Mouse (Mus musculus): ENCODE data around the gene Pde4d. TPM values are rescaled to one million over a fixed set of nuclear protein-coding genes. Genes with fewer than 3 reads are reported as not detected.

Gene Pde4d
- total RNA-seq, 2 experiments from 2014 or later: 103 to 116 TPM

- intact Hi-C loops (cut with DNase I): loop anchor here (5.0 kb wide), 1 partner anchor 73 kb away; no protein-coding TSS in a partner anchor
- DNase-seq (ENCODE audit: low spot score in 2 of 2): no peak
Measured at GRCm38 (mm10) chr13:109190652-109191051, 740.9 kb downstream of the Pde4d start.

- DNase-seq (ENCODE audit: low spot score in 2 of 2): no peak
- intact Hi-C loops (cut with DNase I): loop anchor here (5.0 kb wide), 1 partner anchor 74 kb away; no protein-coding TSS in a partner anchor
Measured at GRCm38 (mm10) chr13:109191176-109191575, 741.4 kb downstream of the Pde4d start.

DNA sequence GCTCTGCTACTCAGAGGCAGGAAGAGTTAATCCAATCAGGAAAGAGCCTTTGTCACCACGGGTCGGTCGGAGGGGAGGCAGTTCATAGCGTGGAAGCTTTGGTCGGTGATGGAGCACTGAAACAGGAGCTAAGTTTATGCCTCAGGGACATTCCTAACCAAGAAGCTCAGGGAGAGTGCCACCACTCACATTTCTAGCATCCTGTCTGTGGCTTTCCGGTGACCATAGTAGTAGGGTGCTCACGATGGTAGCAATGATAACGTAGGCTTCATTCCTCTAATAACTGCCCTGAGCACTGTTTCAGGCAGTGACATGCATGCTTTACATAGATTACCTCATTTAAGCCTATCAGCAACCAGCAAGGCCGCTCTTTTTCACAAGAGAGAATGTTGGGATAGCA lies 755.8 kb downstream of the Pde4d start:
- DNase-seq (ENCODE audit: low spot score in 2 of 2): no peak
- intact Hi-C loops (cut with DNase I): loop anchor here (10.0 kb wide), 1 partner anchor 391 kb away; no protein-coding TSS in a partner anchor

- intact Hi-C loops (cut with DNase I): loop anchor here (10.0 kb wide), 1 partner anchor 394 kb away; no protein-coding TSS in a partner anchor
Measured at GRCm38 (mm10) chr13:109208607-109209006, 758.9 kb downstream of the Pde4d start.

GRCm38 (mm10) chr13:109209413-109209812 lies 759.7 kb downstream of the Pde4d start:
- DNase-seq (ENCODE audit: low spot score in 2 of 2): no peak
- intact Hi-C loops (cut with DNase I): loop anchor here (10.0 kb wide), 1 partner anchor 395 kb away; no protein-coding TSS in a partner anchor

More at GRCm38 (mm10) chr13:109208607-109209006, 758.9 kb downstream of the Pde4d start:
- no peak for DNase-seq (ENCODE audit: low spot score in 2 of 2)

DNA sequence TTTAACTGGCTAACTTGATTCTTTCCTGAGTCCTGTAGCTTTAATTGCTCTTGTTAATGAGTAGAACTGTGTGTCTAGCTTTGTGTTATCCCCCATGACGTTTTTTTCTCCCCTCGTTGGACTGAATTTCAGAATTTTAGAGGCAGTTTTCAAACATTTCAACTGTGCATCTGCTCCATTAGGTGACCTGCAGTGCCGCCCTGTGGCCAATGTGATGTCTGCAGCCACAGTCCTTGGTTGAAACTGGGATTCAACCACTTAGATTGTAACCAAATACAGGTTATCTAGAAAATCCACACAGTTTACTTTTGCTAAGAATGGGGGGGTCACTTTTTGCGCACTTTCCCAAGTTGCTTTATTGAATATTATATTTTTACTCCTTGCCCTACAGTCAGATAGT lies 760.7 kb downstream of the Pde4d start:
- DNase-seq (ENCODE audit: low spot score in 2 of 2): peak; percentile 86 to 92
- intact Hi-C loops (cut with DNase I): loop anchor here (5.0 to 10.0 kb wide), 3 partner anchors 326 to 826 kb away; no protein-coding TSS in a partner anchor

GRCm38 (mm10) chr13:109211471-109211870 lies 761.7 kb downstream of the Pde4d start:
- intact Hi-C loops (cut with DNase I): loop anchor here (5.0 to 10.0 kb wide), 3 partner anchors 327 to 827 kb away; no protein-coding TSS in a partner anchor
- no peak for DNase-seq (ENCODE audit: low spot score in 2 of 2)

DNA sequence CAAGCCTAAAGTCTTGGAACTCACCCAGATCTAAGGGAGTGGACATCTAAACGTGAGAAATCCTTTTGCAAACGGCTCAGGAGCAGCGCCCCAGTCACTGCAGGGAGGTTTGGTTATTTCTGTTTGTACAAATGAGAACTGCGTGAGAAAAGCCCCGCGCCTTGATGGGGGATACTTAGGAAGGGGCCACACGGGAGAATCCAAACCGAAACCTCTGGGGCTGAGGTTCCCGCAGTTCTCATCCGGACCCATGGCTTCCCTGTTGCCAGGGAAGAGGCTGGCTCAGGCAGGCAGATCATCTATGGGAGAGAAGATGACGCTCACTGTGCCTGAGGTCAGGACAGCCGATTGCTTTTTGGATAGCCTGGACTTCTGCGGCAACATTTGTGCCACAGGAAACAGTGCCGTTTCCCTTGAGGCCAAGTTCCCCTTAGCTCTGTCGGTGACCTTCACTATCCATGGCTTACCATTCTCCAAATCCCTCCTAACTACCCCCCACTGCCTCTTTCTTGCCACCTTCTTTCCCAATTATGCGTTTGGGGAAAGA lies 762.3 kb downstream of the Pde4d start:
- intact Hi-C loops (cut with DNase I): loop anchor here (2.0 to 10.0 kb wide), 4 partner anchors 327 to 865 kb away; no protein-coding TSS in a partner anchor
- no peak for DNase-seq (ENCODE audit: low spot score in 2 of 2)

- intact Hi-C loops (cut with DNase I): loop anchor here (2.0 to 10.0 kb wide), 4 partner anchors 328 to 866 kb away; no protein-coding TSS in a partner anchor
- peak; percentile 47 to 52 for DNase-seq (ENCODE audit: low spot score in 2 of 2)
Measured at GRCm38 (mm10) chr13:109212788-109213473, 763.2 kb downstream of the Pde4d start.

DNA sequence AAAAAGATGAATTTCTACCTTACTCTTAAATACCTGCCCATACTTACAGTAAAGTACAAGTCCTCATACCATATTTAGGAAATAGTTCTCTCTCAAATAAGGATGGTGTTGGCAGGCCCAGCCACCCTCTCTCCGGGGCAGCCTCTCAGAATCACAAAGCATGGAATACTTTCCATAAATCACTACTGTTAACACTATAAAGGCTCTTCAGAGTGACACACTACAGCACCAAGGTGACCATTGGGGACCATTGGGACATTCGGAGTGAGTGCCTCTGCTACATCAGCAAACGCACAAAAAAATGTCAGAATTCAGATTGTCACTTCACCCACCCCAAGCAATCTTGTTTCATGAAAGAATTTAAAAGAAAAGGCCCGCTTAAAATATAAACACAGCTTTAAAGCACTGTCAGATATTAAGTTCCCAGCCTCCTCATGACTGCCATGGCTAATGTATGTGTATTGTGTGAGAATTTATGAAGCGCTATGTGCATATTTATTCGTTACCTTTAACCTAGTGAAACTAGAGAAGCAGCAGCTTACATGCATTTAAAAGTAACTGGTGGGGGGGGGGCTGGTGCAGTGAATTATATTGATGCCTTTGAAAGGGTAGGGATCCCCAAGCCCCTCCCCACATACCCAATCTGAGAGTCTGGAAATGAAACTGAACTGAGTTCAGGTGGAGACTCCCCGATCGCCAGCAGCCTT lies 769.4 kb downstream of the Pde4d start:
- DNase-seq (ENCODE audit: low spot score in 2 of 2): no peak
- intact Hi-C loops (cut with DNase I): loop anchor here (10.0 kb wide), 2 partner anchors 334 to 834 kb away; no protein-coding TSS in a partner anchor

- intact Hi-C loops (cut with DNase I): loop anchor here (2.0 kb wide), 1 partner anchor 318 kb away; no protein-coding TSS in a partner anchor
- peak in 1 of 2 experiments; percentile 62 for DNase-seq (ENCODE audit: low spot score in 2 of 2)
Measured at GRCm38 (mm10) chr13:109228967-109229617, 779.3 kb downstream of the Pde4d start.

DNA sequence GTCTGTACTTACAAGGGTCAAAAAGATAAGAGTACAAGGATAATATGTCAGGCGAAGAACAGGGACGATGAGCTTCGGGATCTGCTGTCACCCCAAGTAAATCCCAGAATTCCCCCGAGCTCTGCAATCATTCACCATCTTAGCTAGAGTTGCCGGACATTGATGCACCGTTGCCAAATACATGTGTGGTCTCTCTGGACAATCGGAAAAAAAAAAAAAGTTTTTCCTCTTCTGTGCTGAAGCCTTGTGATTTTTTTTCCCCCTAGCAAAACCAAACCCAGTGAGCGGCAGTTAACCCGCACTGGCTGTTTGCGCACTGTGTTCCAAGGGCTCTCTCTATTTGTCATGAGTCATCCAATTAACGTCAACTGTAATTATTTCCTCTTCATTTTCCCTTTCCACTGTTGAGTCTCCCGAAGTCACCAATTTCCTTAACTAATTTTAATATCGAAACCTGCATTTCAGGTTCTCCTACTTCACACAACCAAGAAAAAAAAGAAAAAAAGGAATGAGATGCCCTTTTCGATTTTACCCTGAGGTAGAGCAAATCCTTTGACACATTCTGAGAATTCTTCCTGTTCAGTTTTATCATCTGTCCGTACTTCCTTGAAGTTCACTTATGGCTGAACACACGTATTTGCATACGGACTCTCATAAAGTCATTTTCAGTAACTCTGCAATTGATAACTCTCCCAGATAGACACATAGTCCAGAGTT lies 780.0 kb downstream of the Pde4d start:
- no peak for DNase-seq (ENCODE audit: low spot score in 2 of 2)
- intact Hi-C loops (cut with DNase I): loop anchor here (2.0 to 5.0 kb wide), 4 partner anchors 213 to 673 kb away; no protein-coding TSS in a partner anchor

GRCm38 (mm10) chr13:109230335-109230987 lies 780.7 kb downstream of the Pde4d start:
- intact Hi-C loops (cut with DNase I): loop anchor here (2.0 to 5.0 kb wide), 3 partner anchors 212 to 672 kb away; no protein-coding TSS in a partner anchor
- no peak for DNase-seq (ENCODE audit: low spot score in 2 of 2)

DNA sequence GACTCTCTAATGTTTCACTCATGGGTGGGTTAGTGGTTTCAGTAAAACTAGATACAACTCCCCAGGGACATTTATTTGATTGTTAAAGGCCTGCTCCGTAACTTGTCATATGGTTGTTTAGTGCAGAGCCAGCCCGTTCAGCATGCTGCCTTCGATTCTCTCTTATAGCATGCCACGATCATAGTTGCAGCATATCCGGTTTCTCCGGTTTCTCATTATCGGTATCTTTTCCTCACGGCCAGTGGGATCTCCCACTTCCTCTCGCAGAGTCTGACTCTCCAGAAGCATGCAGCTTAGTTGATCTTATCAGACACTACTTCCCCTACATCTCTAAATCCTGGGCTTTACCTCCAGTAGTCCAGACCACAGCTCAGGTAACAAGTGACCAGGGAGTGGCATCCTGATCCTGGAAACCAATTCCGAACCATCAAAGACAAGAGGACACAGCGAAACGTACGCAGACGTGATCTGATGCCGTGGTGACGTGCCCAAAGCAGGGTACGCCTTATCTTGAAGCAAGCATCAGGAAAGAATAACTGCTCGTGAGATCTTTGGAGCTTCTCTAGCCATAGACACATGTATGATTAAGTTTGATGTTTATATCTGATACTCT lies 782.2 kb downstream of the Pde4d start:
- no peak for DNase-seq (ENCODE audit: low spot score in 2 of 2)
- intact Hi-C loops (cut with DNase I): loop anchor here (2.0 to 5.0 kb wide), 4 partner anchors 111 to 670 kb away; no protein-coding TSS in a partner anchor

DNA sequence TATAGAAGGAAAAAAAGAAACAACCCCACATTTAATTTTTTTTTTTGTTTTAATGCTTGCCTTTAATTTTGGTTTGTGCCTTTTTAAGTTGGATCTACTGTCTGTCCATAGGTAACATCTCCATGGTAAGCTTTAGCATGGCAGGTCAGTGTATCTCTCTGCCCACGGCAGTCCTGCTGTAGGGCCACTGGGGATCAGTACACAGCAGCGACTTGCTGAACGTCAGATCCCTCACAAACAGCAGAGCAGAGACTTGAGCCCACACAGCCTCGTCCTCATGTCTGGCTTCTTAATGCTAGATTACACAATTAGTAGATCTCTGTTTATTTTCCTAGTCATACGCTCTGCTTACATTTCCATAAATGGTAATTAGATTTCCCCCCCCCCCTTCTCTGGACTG lies 782.8 kb downstream of the Pde4d start:
- no peak for DNase-seq (ENCODE audit: low spot score in 2 of 2)
- intact Hi-C loops (cut with DNase I): loop anchor here (2.0 to 5.0 kb wide), 3 partner anchors 110 to 670 kb away; no protein-coding TSS in a partner anchor

- intact Hi-C loops (cut with DNase I): loop anchor here (2.0 to 5.0 kb wide), 3 partner anchors 109 to 668 kb away; no protein-coding TSS in a partner anchor
- DNase-seq (ENCODE audit: low spot score in 2 of 2): peak in 1 of 2 experiments; percentile 28
Measured at GRCm38 (mm10) chr13:109233911-109234613, 784.3 kb downstream of the Pde4d start.

DNA sequence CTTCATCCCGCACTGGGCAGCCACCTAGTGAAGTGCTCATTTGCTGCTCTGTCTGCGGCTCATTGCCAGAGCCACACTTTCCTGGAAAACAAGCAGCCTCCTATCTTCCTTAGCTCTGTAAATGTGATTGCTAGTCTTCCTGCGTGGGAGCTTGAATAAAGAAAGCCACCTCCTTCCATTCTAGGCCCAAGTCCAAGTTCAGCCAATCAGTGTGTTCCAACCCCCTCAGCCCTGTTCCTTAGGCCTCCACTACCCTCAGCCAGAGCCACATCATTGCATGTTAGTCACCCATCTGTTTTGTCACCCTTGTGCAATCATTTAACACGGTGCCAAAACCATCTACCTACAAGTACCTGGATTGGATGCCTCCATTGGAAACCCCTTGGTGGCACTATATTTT lies 786.3 kb downstream of the Pde4d start:
- intact Hi-C loops (cut with DNase I): no loop called here
- peak in 1 of 2 experiments; percentile 70 for DNase-seq (ENCODE audit: low spot score in 2 of 2)
